Mouse (Mus musculus) MEL (cell line): ENCODE results near the gene Fyn. TPM values are rescaled to one million over a fixed set of nuclear protein-coding genes. Genes with fewer than 3 reads are reported as not detected.
A peak's percentile ranks its signal among the peaks of the same experiment; 100 is the strongest.

Experiments used
- DNase-seq: peaks from one replicate; pipeline ENCODE4 v3.0.0; 2011; ENCODE audit warnings: low read depth, low spot score
- H3K27ac ChIP-seq: 2 replicates; pipeline ENCODE4 v1.5.1; 2012; ENCODE audit warnings: low read depth, mild to moderate bottlenecking, control low read depth, low read length, moderate library complexity; ENCODE audit not compliant: control insufficient read depth
- H3K27me3 ChIP-seq, 2 experiments: fragments of 150-350 bp in 1 of 2; sonication (generic) in 1 of 2; 2 replicates each; pipeline ENCODE4 v1.6.1; 2012; ENCODE audit warnings: low read length in 2 of 2, mild to moderate bottlenecking in 2 of 2, improper control_type of control experiment in 1 of 2, moderate library complexity in 1 of 2; ENCODE audit not compliant: insufficient read depth in 2 of 2, control insufficient read depth in 1 of 2
- H3K36me3 ChIP-seq, 2 experiments: 2 replicates each; pipeline ENCODE4 v1.6.1; 2012 to 2014; ENCODE audit warnings: low read length in 2 of 2, improper control_type of control experiment in 1 of 2, inconsistent platforms in 1 of 2, mild to moderate bottlenecking in 1 of 2; ENCODE audit not compliant: insufficient read depth in 2 of 2, control insufficient read depth in 1 of 2
- H3K4me1 ChIP-seq, 2 experiments: fragments of 150-350 bp in 1 of 2; sonication (generic) in 1 of 2; 2 replicates each; pipeline ENCODE4 v1.6.1; 2012; ENCODE audit warnings: low read length in 2 of 2, improper control_type of control experiment in 1 of 2, mild to moderate bottlenecking in 1 of 2; ENCODE audit not compliant: insufficient read depth in 2 of 2, control insufficient read depth in 1 of 2
- H3K4me3 ChIP-seq, 2 experiments: fragments of 150-350 bp in 1 of 2; sonication (generic) in 1 of 2; 2 replicates each; pipeline ENCODE4 v1.5.1; 2012; ENCODE audit warnings: low read depth in 2 of 2, low read length in 2 of 2, mild to moderate bottlenecking in 2 of 2, moderate library complexity in 2 of 2, control low read depth in 1 of 2, improper control_type of control experiment in 1 of 2; ENCODE audit not compliant: control insufficient read depth in 1 of 2, insufficient read depth in 1 of 2
- H3K79me2 ChIP-seq: 2 replicates; pipeline ENCODE4 v1.6.1; 2012; ENCODE audit warnings: mild to moderate bottlenecking, low read length, moderate library complexity; ENCODE audit not compliant: control insufficient read depth, poor library complexity, insufficient read depth
- H3K9ac ChIP-seq: 2 replicates; pipeline ENCODE4 v1.6.1; 2012; ENCODE audit warnings: low read depth, mild to moderate bottlenecking, control low read depth, low read length, moderate library complexity; ENCODE audit not compliant: control insufficient read depth, poor library complexity, severe bottlenecking
- H3K9me3 ChIP-seq: fragments of 150-350 bp; sonication (generic); replicated peaks from 2 replicates; pipeline ENCODE4 v1.6.1; 2012; ENCODE audit warnings: mild to moderate bottlenecking, low read length, improper control_type of control experiment, moderate library complexity; ENCODE audit not compliant: insufficient read depth
- CHD2 ChIP-seq: IDR thresholded peaks from 2 replicates; pipeline ENCODE4 v1.6.1; 2011; ENCODE audit warnings: low read length, improper control_type of control experiment
- CTCF ChIP-seq, 3 experiments: IDR thresholded peaks in 2 of 3; conservative IDR thresholded peaks in 1 of 3; 2 replicates each; pipeline ENCODE4 v1.5.1; 2011 to 2012; ENCODE audit warnings: low read length in 3 of 3, low read depth in 2 of 3, mild to moderate bottlenecking in 2 of 3, improper control_type of control experiment in 1 of 3, inconsistent platforms in 1 of 3, mixed read lengths in 1 of 3, moderate library complexity in 1 of 3; ENCODE audit not compliant: control insufficient read depth in 1 of 3, insufficient read depth in 1 of 3, poor library complexity in 1 of 3, severe bottlenecking in 1 of 3
- ELF1 ChIP-seq: IDR thresholded peaks from 2 replicates; pipeline ENCODE4 v1.6.1; 2014; ENCODE audit warnings: low read depth, mild to moderate bottlenecking, inconsistent platforms, low read length, improper control_type of control experiment, moderate library complexity
- EP300 ChIP-seq, 2 experiments: IDR thresholded peaks; 2 replicates each; pipeline ENCODE4 v1.6.1; 2011; ENCODE audit warnings: improper control_type of control experiment in 2 of 2, low read length in 2 of 2, low read depth in 1 of 2, mild to moderate bottlenecking in 1 of 2
- GATA1 ChIP-seq: IDR thresholded peaks from 2 replicates; pipeline ENCODE4 v1.6.1; 2011; ENCODE audit warnings: low read depth, low read length, improper control_type of control experiment
- JUND ChIP-seq: IDR thresholded peaks from 2 replicates; pipeline ENCODE4 v1.6.1; 2011; ENCODE audit warnings: low read depth, mild to moderate bottlenecking, improper control_type of control experiment, low read length
- KAT2A ChIP-seq: conservative IDR thresholded peaks from 2 replicates; pipeline ENCODE4 v1.6.1; 2012; ENCODE audit warnings: low read depth, low read length, improper control_type of control experiment, inconsistent platforms
- MAZ ChIP-seq: IDR thresholded peaks from 2 replicates; pipeline ENCODE4 v1.6.1; 2012; ENCODE audit warnings: low read depth, mild to moderate bottlenecking, inconsistent platforms, low read length, improper control_type of control experiment
- MYC ChIP-seq: IDR thresholded peaks from 2 replicates; pipeline ENCODE4 v1.6.1; 2011; ENCODE audit warnings: low read depth, mild to moderate bottlenecking, low read length, improper control_type of control experiment, moderate library complexity
- POLR2A ChIP-seq, 2 experiments: IDR thresholded peaks; 2 replicates each; pipeline ENCODE4 v1.6.1; 2011 to 2012; ENCODE audit warnings: low read length in 2 of 2, mild to moderate bottlenecking in 2 of 2, control low read depth in 1 of 2, improper control_type of control experiment in 1 of 2, low read depth in 1 of 2, moderate library complexity in 1 of 2; ENCODE audit not compliant: control insufficient read depth in 1 of 2, insufficient read depth in 1 of 2, poor library complexity in 1 of 2
- POLR2AphosphoS2 ChIP-seq: IDR thresholded peaks from 2 replicates; pipeline ENCODE4 v1.6.1; 2011; ENCODE audit warnings: low read length, improper control_type of control experiment
- POLR2AphosphoS5 ChIP-seq: IDR thresholded peaks from 2 replicates; pipeline ENCODE4 v1.6.1; 2012; ENCODE audit warnings: low read depth, borderline replicate concordance, mild to moderate bottlenecking, inconsistent platforms, low read length, moderate library complexity, mixed read lengths
- RAD21 ChIP-seq: IDR thresholded peaks from 2 replicates; pipeline ENCODE4 v1.6.1; 2011; ENCODE audit warnings: mild to moderate bottlenecking, low read depth, low read length, improper control_type of control experiment
- RCOR1 ChIP-seq: IDR thresholded peaks from 2 replicates; pipeline ENCODE4 v1.6.1; 2012; ENCODE audit warnings: low read depth, mild to moderate bottlenecking, inconsistent platforms, low read length, improper control_type of control experiment
- SMC3 ChIP-seq: IDR thresholded peaks from 2 replicates; pipeline ENCODE4 v1.6.1; 2011; ENCODE audit warnings: low read depth, low read length, improper control_type of control experiment
- TAL1 ChIP-seq: IDR thresholded peaks from 2 replicates; pipeline ENCODE4 v1.6.1; 2012; ENCODE audit warnings: mild to moderate bottlenecking, inconsistent platforms, low read length, moderate library complexity, mixed read lengths
- TBP ChIP-seq: IDR thresholded peaks from 2 replicates; pipeline ENCODE4 v1.8.0; 2011; ENCODE audit warnings: low read depth, low read length, improper control_type of control experiment
- UBTF ChIP-seq: IDR thresholded peaks from 2 replicates; pipeline ENCODE4 v1.6.1; 2012; ENCODE audit warnings: low read depth, mild to moderate bottlenecking, inconsistent platforms, low read length, improper control_type of control experiment, moderate library complexity, borderline replicate concordance; ENCODE audit not compliant: insufficient read depth
- ZC3H11A ChIP-seq: IDR thresholded peaks from 2 replicates; pipeline ENCODE4 v1.6.1; 2012; ENCODE audit warnings: low read depth, mild to moderate bottlenecking, inconsistent platforms, low read length, improper control_type of control experiment
- ZMIZ1 ChIP-seq: IDR thresholded peaks from 2 replicates; pipeline ENCODE4 v1.6.1; 2012; ENCODE audit warnings: low read depth, mild to moderate bottlenecking, inconsistent platforms, low read length, improper control_type of control experiment, moderate library complexity
- ZNF384 ChIP-seq: IDR thresholded peaks from 2 replicates; pipeline ENCODE4 v1.6.1; 2012; ENCODE audit warnings: low read depth, mild to moderate bottlenecking, inconsistent platforms, low read length, improper control_type of control experiment
- polyA plus RNA-seq, 2 experiments: library from polyadenylated mRNA; stranded (reverse) in 1 of 2; unstranded in 1 of 2; fragments of >175 nt in 1 of 2; fragments of >200 nt in 1 of 2; gene quantifications; 2 replicates each; pipeline versions ENCODE4 v1.2.1 to v1.2.4; 2012; ENCODE audit warnings: low replicate concordance in 2 of 2, low read depth in 1 of 2; ENCODE audit not compliant: insufficient read length in 2 of 2, insufficient read depth in 1 of 2, missing spikeins in 1 of 2
- total RNA-seq: library from RNA; depleted of rRNA; stranded (reverse); fragments of 300-350 nt; gene quantifications from 2 replicates; pipeline ENCODE4 v1.2.3, GENCODE M21; 2012

The Fyn gene
- total and polyA plus RNA-seq, 3 experiments = 0.03 TPM; not detected in 2

DNA sequence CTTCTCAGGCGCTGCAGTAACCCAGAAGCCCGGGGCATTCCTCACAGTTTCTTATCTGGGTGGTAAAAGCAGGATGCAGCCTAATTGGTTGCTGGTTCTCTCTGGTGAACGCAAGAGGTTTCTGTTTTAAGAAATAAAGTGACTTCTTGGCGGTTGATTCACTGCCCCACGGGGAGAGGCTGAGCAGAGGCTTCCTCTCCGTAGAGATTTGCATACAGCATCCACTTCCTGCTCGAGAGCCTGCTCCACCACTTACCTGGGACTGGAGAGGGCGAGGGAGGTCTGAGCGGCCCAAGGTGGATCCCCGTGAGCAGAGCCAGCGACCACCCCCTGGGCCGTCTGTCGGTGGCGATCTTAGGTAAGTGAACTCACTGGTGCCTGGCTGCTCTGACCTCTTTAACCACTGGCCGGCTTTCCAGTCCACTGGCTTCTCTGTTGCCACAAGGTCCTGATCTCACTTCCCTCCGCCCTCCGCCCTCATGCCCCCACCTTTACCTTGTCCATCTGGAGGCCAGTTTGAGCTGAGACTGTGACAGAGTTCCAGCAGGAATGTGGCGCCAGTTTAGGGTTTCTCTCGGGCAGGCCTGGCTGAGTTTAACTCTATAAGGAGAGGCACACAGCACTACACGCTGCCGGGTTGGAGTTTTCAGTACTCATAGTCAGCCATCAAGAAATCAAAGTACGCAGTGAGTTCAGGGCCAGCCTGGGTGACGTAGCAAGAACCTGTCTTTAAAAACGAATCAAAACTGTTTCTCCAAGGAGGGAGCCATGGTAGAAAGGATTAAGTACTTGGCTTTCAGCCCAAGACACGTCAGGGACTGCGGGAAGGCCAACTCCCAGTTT lies 244.6 kb downstream of the Fyn start:
- H3K4me3 ChIP-seq = peak overlapping the region; percentile 74 to 82
- no peak for TF ChIP-seq ZMIZ1
- 0 out of 2 replicates have a peak, but pooled peaks have one; percentile 9 for TF ChIP-seq GATA1
- TF ChIP-seq, all 39 proteins: peak for 1
- no peaks in the 10 kb centered on the region for H3K36me3 ChIP-seq

DNA sequence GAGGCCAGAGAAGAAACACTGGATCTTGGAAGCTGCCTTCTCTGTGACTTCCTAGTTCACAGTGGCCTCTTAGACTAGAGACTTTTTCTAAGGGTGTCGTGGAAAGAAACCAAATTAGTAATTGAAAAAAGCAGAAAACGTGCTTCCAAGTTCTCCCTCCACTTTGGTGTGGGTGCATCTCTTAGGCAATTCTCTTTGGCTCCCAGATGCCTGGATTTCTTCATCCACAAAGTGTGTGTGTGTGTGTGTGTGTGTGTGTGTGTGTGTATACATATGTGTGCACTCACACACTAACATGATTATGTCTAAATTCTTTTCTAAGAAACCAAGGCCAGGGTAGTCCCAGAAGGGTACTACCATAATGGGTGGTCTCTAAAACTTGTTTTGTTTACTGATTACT lies 245.3 kb downstream of the Fyn start:
- no peak overlapping the region for H3K27ac ChIP-seq
- H3K9ac ChIP-seq = no peak overlapping the region
- H3K4me3 ChIP-seq = no peak overlapping the region
- TF ChIP-seq MYC (no peak), KAT2A (no peak), JUND (no peak), ELF1 (no peak), EP300 (IDR thresholded peaks at IDR 0.05; ENCODE audit: low read depth in 1 of 2, low read length in 2 of 2) (no peak), RAD21 (no peak), POLR2A (IDR thresholded peaks at IDR 0.05; ENCODE audit: control insufficient read depth in 1 of 2, insufficient read depth in 1 of 2, low read depth in 1 of 2, low read length in 2 of 2, poor library complexity in 1 of 2) (no peak), CHD2 (no peak), POLR2AphosphoS5 (no peak), TBP (no peak), MAZ (no peak), ZNF384 (no peak), CTCF (IDR thresholded peaks at IDR 0.05 in 2 of 3, conservative IDR thresholded peaks at IDR 0.05 in 1 of 3; ENCODE audit: control insufficient read depth in 1 of 3, insufficient read depth in 1 of 3, low read depth in 2 of 3, low read length in 3 of 3, poor library complexity in 1 of 3, severe bottlenecking in 1 of 3) (no peak), POLR2AphosphoS2 (no peak), UBTF (no peak), RCOR1 (no peak), SMC3 (no peak), ZC3H11A (no peak), TAL1 (no peak), ZMIZ1 (no peak)
- H3K9me3 ChIP-seq = no peaks in the 10 kb centered on the region
- H3K36me3 ChIP-seq = no peaks in the 10 kb centered on the region
- H3K27me3 ChIP-seq = no peaks in the 10 kb centered on the region
- no peaks in the 10 kb centered on the region for H3K79me2 ChIP-seq
- DNase-seq = no peak
- no peaks in the 10 kb centered on the region for H3K4me1 ChIP-seq

More for the DNA sequence above, 244.6 kb downstream of the Fyn start:
- peak overlapping the region; percentile 60 for H3K9ac ChIP-seq
- no peaks in the 10 kb centered on the region for H3K9me3 ChIP-seq
- peak; percentile 66 for DNase-seq
- H3K27me3 ChIP-seq = no peaks in the 10 kb centered on the region
- H3K27ac ChIP-seq = peak overlapping the region; percentile 47
- no peaks in the 10 kb centered on the region for H3K79me2 ChIP-seq
- H3K4me1 ChIP-seq = no peaks in the 10 kb centered on the region
